Comparison of ENCODE assay signal across 13 mouse cellular contexts in the genomic region with DNA sequence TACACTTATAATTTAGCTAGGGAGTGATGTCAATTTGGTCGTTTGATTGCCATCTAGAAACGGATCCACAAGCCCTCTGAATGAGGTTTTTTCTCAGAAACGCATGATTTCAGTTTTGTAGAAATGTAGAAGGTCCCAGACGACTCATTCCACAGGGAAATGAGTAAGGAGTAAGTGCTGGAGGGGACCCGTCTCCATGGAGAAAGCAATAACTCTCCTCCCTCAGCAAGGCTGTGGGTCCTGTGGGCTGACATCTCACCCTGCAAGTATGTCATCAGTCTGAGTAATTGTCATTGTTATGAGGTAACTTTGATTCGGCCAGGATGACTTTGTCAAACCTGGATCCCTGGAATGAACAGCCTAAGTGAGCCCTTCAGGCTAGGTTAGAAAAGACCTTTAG. TPM values are rescaled to one million over a fixed set of nuclear protein-coding genes. Genes with fewer than 3 reads are reported as not detected.
DNase-seq lines count a peak whose midpoint lies in the region; ATAC-seq and TF ChIP-seq lines count a peak whose summit lies in the region.
"Had no signal": no experiment of that assay in that cellular context is flagged by ENCODE, and none has a peak within 500 bp of the region (broad histone marks: within the 10 kb centered on the region; RNA-seq: fewer than 3 reads in every experiment).

No protein-coding gene starts in this region.

- 73% methylated on average over 6 of the region's 6 CpGs for WGBS in heart, embryonic 16.5 days
- 86% methylated on average over 6 of the region's 6 CpGs for WGBS in intestine, postnatal 0 days

- H3K36me3 ChIP-seq in heart, embryonic 16.5 days (ENCODE audit: control insufficient read depth, insufficient read depth), result peaks cover 42% of the 10 kb centered on the region
- H3K36me3 ChIP-seq in C2C12 (ENCODE audit: control insufficient read depth, insufficient read depth), result peaks cover 64% of the 10 kb centered on the region
- peaks cover 43% of the 10 kb centered on the region for H3K36me3 ChIP-seq in intestine, postnatal 0 days (ENCODE audit: control insufficient read depth, insufficient read depth)

- TF ChIP-seq CTCF in C2C12 (IDR thresholded peaks at IDR 0.05; ENCODE audit: control insufficient read depth, insufficient read depth, insufficient read length), result no peak
- no peak for TF ChIP-seq CTCF in intestine, postnatal 0 days (IDR thresholded peaks at IDR 0.05; ENCODE audit: low read depth)

- ATAC-seq in heart, embryonic 16.5 days (replicated peaks; ENCODE audit: extremely low read depth, insufficient read depth, low FRiP score), result no peak
- ATAC-seq in intestine, postnatal 0 days, result no peak

- H3K9ac ChIP-seq in heart, embryonic 16.5 days (ENCODE audit: low read length), result no peak overlapping the region
- no peak overlapping the region for H3K9ac ChIP-seq in intestine, postnatal 0 days (ENCODE audit: low read depth, low read length)
- H3K9ac ChIP-seq: liver, embryonic 14.5 days; midbrain, embryonic 12.5 days had no signal

- no peaks in the 10 kb centered on the region for H3K27me3 ChIP-seq in heart, embryonic 16.5 days (ENCODE audit: control insufficient read depth, insufficient read depth, low read length)
- H3K27me3 ChIP-seq in C2C12 (ENCODE audit: control insufficient read depth, insufficient read depth, insufficient read length), result no peaks in the 10 kb centered on the region
- no peaks in the 10 kb centered on the region for H3K27me3 ChIP-seq in intestine, postnatal 0 days (replicated peaks; ENCODE audit: control insufficient read depth, insufficient read depth, low read length)
- H3K27me3 ChIP-seq: midbrain, embryonic 12.5 days had no signal

- DNase-seq in adrenal gland, adult (ENCODE audit: inconsistent age in 2 of 2, low spot score in 1 of 2), result peak; percentile 52 to 80
- no peak for DNase-seq in adrenal gland, postnatal 10 days
- DNase-seq in heart, adult 18-20 months, result no peak
- no peak for DNase-seq in ovary, postnatal 36 days (ENCODE audit: low spot score)
- DNase-seq in urinary bladder, postnatal 14 days (ENCODE audit: low spot score), result no peak
- DNase-seq: cerebellum, adult 18-20 months; kidney, adult 11 months; right cerebral cortex, postnatal 25 days had no signal

- H3K79me2 ChIP-seq in C2C12 (ENCODE audit: control insufficient read depth, insufficient read depth), result peaks cover 84% of the 10 kb centered on the region

- no peak overlapping the region for H3K4me3 ChIP-seq in heart, embryonic 16.5 days (ENCODE audit: low read length)
- H3K4me3 ChIP-seq in C2C12 (ENCODE audit: insufficient read depth, poor library complexity, severe bottlenecking), result no peak overlapping the region
- no peak overlapping the region for H3K4me3 ChIP-seq in intestine, postnatal 0 days (ENCODE audit: low read depth, low read length)
- H3K4me3 ChIP-seq: midbrain, embryonic 12.5 days had no signal

- no peak overlapping the region for H3K27ac ChIP-seq in heart, embryonic 16.5 days (ENCODE audit: low read length)
- H3K27ac ChIP-seq in intestine, postnatal 0 days (ENCODE audit: low read depth, low read length), result 0 out of 2 replicates have a peak overlapping the region, but pooled peaks have one; percentile 15
- H3K27ac ChIP-seq: liver, embryonic 14.5 days; midbrain, embryonic 12.5 days had no signal

- H3K79me3 ChIP-seq in C2C12 (ENCODE audit: low read depth), result peaks cover 67% of the 10 kb centered on the region

- no peak overlapping the region for H3ac ChIP-seq in C2C12 (ENCODE audit: control insufficient read depth, insufficient read length, low read depth)

- H3K4me2 ChIP-seq in heart, embryonic 16.5 days (ENCODE audit: low read depth, low read length), result peak overlapping the region; percentile 84; the same call in 1 of the 2 replicates
- peak overlapping the region; percentile 9; the same call in 1 of the 2 replicates for H3K4me2 ChIP-seq in intestine, postnatal 0 days (replicated peaks; ENCODE audit: low read depth)

- no peaks in the 10 kb centered on the region for H3K9me3 ChIP-seq in heart, embryonic 16.5 days (replicated peaks; ENCODE audit: control insufficient read depth, low read length)
- no peaks in the 10 kb centered on the region for H3K9me3 ChIP-seq in intestine, postnatal 0 days (ENCODE audit: control insufficient read depth)
- H3K9me3 ChIP-seq: midbrain, embryonic 12.5 days had no signal

- peaks cover 36% of the 10 kb centered on the region for H3K4me1 ChIP-seq in heart, embryonic 16.5 days (ENCODE audit: control insufficient read depth, insufficient read depth, low read length)
- 0 out of 2 replicates have a peak, but pooled peaks cover 3% of the 10 kb centered on the region for H3K4me1 ChIP-seq in intestine, postnatal 0 days (replicated peaks; ENCODE audit: control insufficient read depth, insufficient read depth, low read length)

TF ChIP-seq in C2C12, 6 proteins besides CTCF, POLR2A, EP300 and RAD21:
- TF ChIP-seq FOSL1 (IDR thresholded peaks at IDR 0.05; ENCODE audit: insufficient read depth, low read length, poor library complexity, severe bottlenecking) (no peak), MYOD1 (IDR thresholded peaks at IDR 0.05; ENCODE audit: control insufficient read depth, insufficient read length, low read depth) (peak; percentile 18), MAX (IDR thresholded peaks at IDR 0.05) (no peak), USF1 (IDR thresholded peaks at IDR 0.05; ENCODE audit: low read depth) (no peak), CEBPB (IDR thresholded peaks at IDR 0.05; ENCODE audit: low read depth) (peak; percentile 48)

RNA-seq across cellular contexts. Expression of gene Klf6, which starts 4.8 kb away (rescaled TPM):
- 10 to 100 TPM; 37.9 to 59.0 TPM for total RNA-seq in adrenal gland, postnatal 10 days (2021)
- 77.1 and 87.5 TPM in 2 replicates for polyA plus RNA-seq in heart, embryonic 16.5 days (2015; fragmentation: Nextera tagmentation; extraction: Ambion mirVana)
- 10 to 100 TPM; 64.8 to 69.7 TPM for total RNA-seq in heart, adult 18-20 months (2021)
- 21.8 TPM for polyA plus RNA-seq in C2C12 (2012; fragmentation: generic; extraction: Trizol)
- 64.4 and 65.3 TPM in 2 replicates for polyA plus RNA-seq in intestine, postnatal 0 days (2015; fragmentation: Nextera tagmentation; extraction: Ambion mirVana)

Comparison
In these comparisons a context has a peak if more than half of its experiments do, and no peak if none do; other contexts are left out.
1. DNase-seq: peak in adrenal gland, adult (2 of 2); none in adrenal gland, postnatal 10 days (single experiment), heart, adult 18-20 months (0 of 2), ovary, postnatal 36 days (single experiment) and urinary bladder, postnatal 14 days (single experiment).